Mouse (Mus musculus): ENCODE results near the gene Spry2. TPM values are rescaled to one million over a fixed set of nuclear protein-coding genes. Genes with fewer than 3 reads are reported as not detected.

The Spry2 gene
- total RNA-seq (2012; rRNA removed), result 49.5 and 69.0 TPM in 2 replicates

GRCm38 (mm10) chr14:105896791-105897568 lies at the start of gene Spry2:
Spry2 (minus strand) TSS chr14:105896819.
- peaks cover 13% of the 10 kb centered on the region for H3K36me3 ChIP-seq (ENCODE audit: control insufficient read depth, insufficient read depth, low read length, poor library complexity, severe bottlenecking)
- peak within 1 kb of the TSS; percentile 85 to 95 for H3K4me3 ChIP-seq (ENCODE audit: insufficient read depth in 1 of 2, low read depth in 1 of 2, low read length in 2 of 2, poor library complexity in 1 of 2, severe bottlenecking in 1 of 2)
- H3K27ac ChIP-seq (ENCODE audit: insufficient read depth, low read depth, low read length, poor library complexity, severe bottlenecking), result peak within 1 kb of the TSS; percentile 100
- in situ Hi-C loops (cut with MboI; ENCODE audit: low sequenced_read_pairs in 2 of 2, unreplicated experiment in 2 of 2), result no loop called here
- peak; percentile 75 for DNase-seq (ENCODE audit: low read depth, low spot score)
- TF ChIP-seq CHD2 (IDR thresholded peaks at IDR 0.05; ENCODE audit: low read depth, low read length), result no peak
- TF ChIP-seq ZNF384 (IDR thresholded peaks at IDR 0.05; ENCODE audit: low read depth, low read length), result 0 out of 2 replicates have a peak, but pooled peaks have one; percentile 45
- peaks cover 3 to 4% of the 10 kb centered on the region in 2 experiments; a peak in 3 of 4 replicates for H3K4me1 ChIP-seq (ENCODE audit: control insufficient read depth in 2 of 2, insufficient read depth in 2 of 2, low read length in 2 of 2, poor library complexity in 1 of 2)
- peak within 1 kb of the TSS; percentile 94 for H3K9ac ChIP-seq (ENCODE audit: insufficient read depth, low read depth, low read length, poor library complexity, severe bottlenecking)
- H3K9me3 ChIP-seq (ENCODE audit: control insufficient read depth, insufficient read depth, low read depth, low read length), result no peaks in the 10 kb centered on the region

- Histone ChIP-seq H3K9ac (ENCODE audit: insufficient read depth, low read depth, low read length, poor library complexity, severe bottlenecking) (no peak overlapping the region), H3K36me3 (ENCODE audit: control insufficient read depth, insufficient read depth, low read length, poor library complexity, severe bottlenecking) (no peaks in the 10 kb centered on the region), H3K4me3 (ENCODE audit: insufficient read depth in 1 of 2, low read depth in 1 of 2, low read length in 2 of 2, poor library complexity in 1 of 2, severe bottlenecking in 1 of 2) (no peak overlapping the region), H3K9me3 (ENCODE audit: control insufficient read depth, insufficient read depth, low read depth, low read length) (no peaks in the 10 kb centered on the region), H3K4me1 (ENCODE audit: control insufficient read depth in 2 of 2, insufficient read depth in 2 of 2, low read length in 2 of 2, poor library complexity in 1 of 2) (no peaks in the 10 kb centered on the region), H3K27ac (ENCODE audit: insufficient read depth, low read depth, low read length, poor library complexity, severe bottlenecking) (no peak overlapping the region)
- no peak for TF ChIP-seq HCFC1 (IDR thresholded peaks at IDR 0.05; ENCODE audit: borderline replicate concordance, insufficient read depth, low read length)
- TF ChIP-seq ZC3H11A (IDR thresholded peaks at IDR 0.05; ENCODE audit: borderline replicate concordance, low read depth, low read length), result no peak
- TF ChIP-seq MAFK (IDR thresholded peaks at IDR 0.05; ENCODE audit: insufficient read depth, low read depth, low read length), result no peak
- no peak for TF ChIP-seq ZNF384 (IDR thresholded peaks at IDR 0.05; ENCODE audit: low read depth, low read length)
- no peak for TF ChIP-seq CHD2 (IDR thresholded peaks at IDR 0.05; ENCODE audit: low read depth, low read length)
- no peak for DNase-seq (ENCODE audit: low read depth, low spot score)
- in situ Hi-C loops (cut with MboI; ENCODE audit: low sequenced_read_pairs in 2 of 2, unreplicated experiment in 2 of 2), result no loop called here
These were observed 44.7 kb upstream of the Spry2 start for GRCm38 (mm10) chr14:105941353-105941752.

GRCm38 (mm10) chr14:105926726-105927125 lies 30.1 kb upstream of the Spry2 start:
- H3K4me3 ChIP-seq (ENCODE audit: insufficient read depth in 1 of 2, low read depth in 1 of 2, low read length in 2 of 2, poor library complexity in 1 of 2, severe bottlenecking in 1 of 2), result no peak overlapping the region
- TF ChIP-seq MAFK (IDR thresholded peaks at IDR 0.05; ENCODE audit: insufficient read depth, low read depth, low read length), result no peak
- TF ChIP-seq ZNF384 (IDR thresholded peaks at IDR 0.05; ENCODE audit: low read depth, low read length), result no peak
- no peak for TF ChIP-seq HCFC1 (IDR thresholded peaks at IDR 0.05; ENCODE audit: borderline replicate concordance, insufficient read depth, low read length)
- TF ChIP-seq ZC3H11A (IDR thresholded peaks at IDR 0.05; ENCODE audit: borderline replicate concordance, low read depth, low read length), result no peak
- no peak for TF ChIP-seq CHD2 (IDR thresholded peaks at IDR 0.05; ENCODE audit: low read depth, low read length)
- no peak overlapping the region for H3K27ac ChIP-seq (ENCODE audit: insufficient read depth, low read depth, low read length, poor library complexity, severe bottlenecking)
- no peaks in the 10 kb centered on the region for H3K9me3 ChIP-seq (ENCODE audit: control insufficient read depth, insufficient read depth, low read depth, low read length)
- DNase-seq (ENCODE audit: low read depth, low spot score), result no peak
- no peak overlapping the region for H3K9ac ChIP-seq (ENCODE audit: insufficient read depth, low read depth, low read length, poor library complexity, severe bottlenecking)
- H3K36me3 ChIP-seq (ENCODE audit: control insufficient read depth, insufficient read depth, low read length, poor library complexity, severe bottlenecking), result no peaks in the 10 kb centered on the region
- H3K4me1 ChIP-seq (ENCODE audit: control insufficient read depth in 2 of 2, insufficient read depth in 2 of 2, low read length in 2 of 2, poor library complexity in 1 of 2), result peaks cover 5 to 7% of the 10 kb centered on the region in 2 experiments; a peak in 3 of 4 replicates
- in situ Hi-C loops (cut with MboI; ENCODE audit: low sequenced_read_pairs in 2 of 2, unreplicated experiment in 2 of 2), result no loop called here

GRCm38 (mm10) chr14:105925305-105925704 lies 28.7 kb upstream of the Spry2 start:
- in situ Hi-C loops (cut with MboI; ENCODE audit: low sequenced_read_pairs in 2 of 2, unreplicated experiment in 2 of 2), result no loop called here
- no peak overlapping the region for H3K4me3 ChIP-seq (ENCODE audit: insufficient read depth in 1 of 2, low read depth in 1 of 2, low read length in 2 of 2, poor library complexity in 1 of 2, severe bottlenecking in 1 of 2)
- H3K27ac ChIP-seq (ENCODE audit: insufficient read depth, low read depth, low read length, poor library complexity, severe bottlenecking), result no peak overlapping the region
- no peaks in the 10 kb centered on the region for H3K9me3 ChIP-seq (ENCODE audit: control insufficient read depth, insufficient read depth, low read depth, low read length)
- DNase-seq (ENCODE audit: low read depth, low spot score), result no peak
- peaks cover 5 to 8% of the 10 kb centered on the region in 2 experiments; a peak in 3 of 4 replicates for H3K4me1 ChIP-seq (ENCODE audit: control insufficient read depth in 2 of 2, insufficient read depth in 2 of 2, low read length in 2 of 2, poor library complexity in 1 of 2)
- H3K36me3 ChIP-seq (ENCODE audit: control insufficient read depth, insufficient read depth, low read length, poor library complexity, severe bottlenecking), result no peaks in the 10 kb centered on the region
- no peak overlapping the region for H3K9ac ChIP-seq (ENCODE audit: insufficient read depth, low read depth, low read length, poor library complexity, severe bottlenecking)
- no peak for TF ChIP-seq ZNF384 (IDR thresholded peaks at IDR 0.05; ENCODE audit: low read depth, low read length)
- no peak for TF ChIP-seq CHD2 (IDR thresholded peaks at IDR 0.05; ENCODE audit: low read depth, low read length)
- TF ChIP-seq ZC3H11A (IDR thresholded peaks at IDR 0.05; ENCODE audit: borderline replicate concordance, low read depth, low read length), result no peak
- TF ChIP-seq HCFC1 (IDR thresholded peaks at IDR 0.05; ENCODE audit: borderline replicate concordance, insufficient read depth, low read length), result no peak
- TF ChIP-seq MAFK (IDR thresholded peaks at IDR 0.05; ENCODE audit: insufficient read depth, low read depth, low read length), result no peak

All from ES-E14 (cell line).